Mouse (Mus musculus) 3T3-L1 (cell line): ENCODE measurements around the gene B4galnt1.
A peak's percentile ranks its signal among the peaks of the same experiment; 100 is the strongest.

ENCODE experiments used
- DNase-seq: peaks from one replicate; pipeline ENCODE4 v3.0.0-alpha.2; 2015; ENCODE audit warnings: low read depth, low spot score

B4galnt1 gene

DNA sequence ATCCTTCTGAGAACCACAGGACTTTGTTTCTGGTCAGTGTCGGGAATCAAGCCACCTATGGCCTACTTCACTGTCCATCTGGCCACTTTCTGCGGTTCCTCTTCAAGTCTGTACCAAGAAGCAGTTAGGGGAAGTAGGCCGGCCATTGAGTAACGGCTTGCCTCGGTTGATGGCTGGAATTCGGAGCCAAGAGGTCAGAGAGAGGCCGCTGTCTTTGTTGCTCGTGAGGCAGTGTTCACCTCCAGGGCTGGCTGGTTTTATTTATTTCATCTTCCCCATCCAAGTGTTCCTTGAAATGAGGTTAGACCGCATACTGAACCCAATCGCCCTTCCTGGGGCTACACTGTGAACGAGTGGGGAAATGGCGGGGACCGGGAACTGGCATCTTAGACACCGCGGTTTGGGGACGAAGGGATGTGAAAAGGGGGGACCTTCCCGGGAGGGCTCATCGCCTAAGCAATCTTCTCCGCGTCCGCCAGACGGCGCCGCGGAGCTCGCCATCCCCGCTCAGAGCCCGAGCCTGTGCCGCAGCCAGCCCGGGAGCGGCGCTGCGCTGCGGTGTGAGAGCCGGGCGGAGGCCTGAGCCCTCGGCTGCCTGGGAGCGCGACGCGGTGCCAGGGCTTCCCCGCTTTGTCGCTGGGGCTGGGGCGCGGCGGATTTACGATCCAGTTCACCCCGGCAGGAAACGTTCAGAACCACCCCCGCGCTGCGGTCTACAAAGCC is at the start of gene B4galnt1:
Gene B4galnt1, plus strand, starts transcription at position 595 of the 723 bp plus-strand sequence.
- DNase-seq: peak; percentile 47

DNA sequence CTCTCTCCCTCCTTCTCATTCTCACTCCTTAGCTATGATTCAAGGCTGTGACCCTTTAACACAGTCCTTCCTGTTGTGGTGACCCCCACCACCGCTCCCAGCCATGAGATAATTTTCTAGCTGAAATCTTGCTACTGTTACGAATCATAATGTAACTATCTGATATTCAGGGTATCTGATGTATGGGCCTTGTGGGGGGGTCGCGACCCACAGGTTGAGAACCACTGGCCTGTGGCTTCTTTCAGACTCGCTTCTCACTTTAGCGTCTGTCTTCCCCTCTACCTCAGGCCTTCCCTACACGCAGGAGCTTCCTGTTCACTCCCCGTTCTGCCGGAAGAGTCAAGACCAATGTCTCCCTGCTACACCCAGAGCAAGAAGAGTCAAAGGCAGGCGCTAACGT is 46.6 kb upstream of the B4galnt1 start:
- DNase-seq: no peak

DNA sequence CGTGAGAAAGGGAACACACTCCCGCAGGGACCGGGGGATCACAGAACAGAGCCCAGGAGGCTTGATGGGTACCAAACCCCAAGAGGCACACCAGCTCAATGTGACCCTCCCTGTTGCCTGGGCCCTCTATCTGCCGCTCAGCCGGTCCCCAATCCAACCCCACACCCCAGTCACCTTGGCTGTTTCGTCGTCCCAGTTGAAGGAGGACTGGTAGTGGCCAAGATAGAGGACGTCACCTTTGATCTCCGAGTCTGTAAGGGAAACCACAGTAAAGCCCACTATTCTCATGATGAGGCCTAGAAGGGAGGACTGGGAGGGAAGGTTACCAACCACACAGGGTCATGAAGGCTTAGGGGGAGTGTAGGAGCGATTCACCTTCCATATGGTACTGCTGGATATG is 45.8 kb upstream of the B4galnt1 start:
- DNase-seq: no peak

DNA sequence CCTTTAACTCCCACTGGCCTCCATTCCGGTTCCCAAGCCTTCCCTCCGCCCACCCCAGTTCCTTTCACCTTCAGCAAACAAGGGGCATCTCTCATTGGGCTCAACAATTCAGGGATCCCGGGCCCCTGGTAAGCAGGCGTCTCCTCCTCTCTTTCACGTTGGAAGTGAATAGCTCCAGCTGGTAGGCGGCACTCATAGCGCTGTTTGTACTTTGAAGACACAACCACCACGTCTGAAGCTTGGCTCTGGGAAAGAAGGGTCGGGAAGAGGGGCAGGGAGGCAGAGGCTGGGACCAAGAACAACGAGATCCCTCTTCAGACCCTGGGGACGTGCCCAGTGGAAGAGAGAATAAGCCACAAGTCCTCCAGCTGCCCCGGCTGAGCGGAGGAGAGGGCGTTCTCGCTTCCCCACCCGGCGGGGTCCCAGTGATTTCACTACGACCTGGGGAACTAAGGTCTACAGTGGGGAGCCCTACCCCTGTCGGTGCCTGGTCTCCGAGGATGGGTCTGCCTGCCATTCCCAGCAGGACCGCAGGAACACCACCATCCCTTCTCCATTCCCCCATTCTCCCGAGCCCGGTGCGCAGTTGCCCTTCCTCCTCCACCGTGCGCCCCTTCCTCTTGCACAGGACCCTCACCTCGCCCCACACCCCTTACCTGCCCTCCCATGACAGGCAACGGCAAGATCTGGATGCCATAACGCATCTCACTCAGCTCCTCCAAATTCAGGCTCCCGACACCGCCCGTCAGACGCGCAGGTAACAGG is 44.5 kb upstream of the B4galnt1 start:
- no peak for DNase-seq

DNA sequence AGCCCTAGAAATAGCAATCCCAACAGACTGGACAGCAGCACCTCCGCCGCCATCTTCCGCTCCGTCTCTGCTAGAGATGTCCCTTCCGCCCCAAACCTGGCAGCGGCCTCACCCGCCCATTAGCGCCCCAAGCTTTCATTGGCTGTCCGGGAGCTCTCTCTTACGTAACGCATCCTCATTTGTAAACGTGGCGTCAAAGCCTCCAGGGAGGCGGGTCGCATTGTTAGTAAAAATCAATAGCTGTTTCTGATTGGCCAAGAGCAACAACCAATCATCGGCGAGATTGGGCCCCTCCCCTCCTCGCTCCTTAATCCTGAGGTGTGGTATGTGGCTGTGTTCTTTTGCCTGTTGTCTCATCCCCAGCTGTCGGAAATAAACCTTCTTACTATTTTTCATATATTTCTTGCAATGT is 44.0 kb upstream of the B4galnt1 start, which contains the start of gene Os9:
Gene Os9, minus strand, starts transcription at position 66 of the 412 bp plus-strand sequence.
- DNase-seq: peak; percentile 99

DNA sequence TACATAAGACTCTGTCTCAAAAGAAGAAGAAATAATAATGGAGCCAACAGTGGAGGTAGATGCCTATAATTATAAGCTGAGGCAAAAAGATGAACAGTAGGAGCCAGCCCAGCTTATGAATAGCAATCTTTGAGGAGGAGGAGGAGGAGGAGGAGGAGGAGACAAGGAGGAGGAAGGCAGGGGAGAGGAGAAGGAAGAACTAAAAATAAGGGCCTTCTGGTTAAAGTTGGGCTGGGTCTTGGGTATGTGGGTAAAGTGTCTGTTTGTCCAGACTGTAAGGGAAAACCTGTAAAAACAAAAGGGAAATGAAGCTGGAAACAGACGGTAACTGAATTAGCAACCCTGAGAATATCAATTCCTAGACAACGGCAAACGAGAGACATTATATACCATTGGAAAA is 43.0 kb upstream of the B4galnt1 start:
- DNase-seq: no peak

DNA sequence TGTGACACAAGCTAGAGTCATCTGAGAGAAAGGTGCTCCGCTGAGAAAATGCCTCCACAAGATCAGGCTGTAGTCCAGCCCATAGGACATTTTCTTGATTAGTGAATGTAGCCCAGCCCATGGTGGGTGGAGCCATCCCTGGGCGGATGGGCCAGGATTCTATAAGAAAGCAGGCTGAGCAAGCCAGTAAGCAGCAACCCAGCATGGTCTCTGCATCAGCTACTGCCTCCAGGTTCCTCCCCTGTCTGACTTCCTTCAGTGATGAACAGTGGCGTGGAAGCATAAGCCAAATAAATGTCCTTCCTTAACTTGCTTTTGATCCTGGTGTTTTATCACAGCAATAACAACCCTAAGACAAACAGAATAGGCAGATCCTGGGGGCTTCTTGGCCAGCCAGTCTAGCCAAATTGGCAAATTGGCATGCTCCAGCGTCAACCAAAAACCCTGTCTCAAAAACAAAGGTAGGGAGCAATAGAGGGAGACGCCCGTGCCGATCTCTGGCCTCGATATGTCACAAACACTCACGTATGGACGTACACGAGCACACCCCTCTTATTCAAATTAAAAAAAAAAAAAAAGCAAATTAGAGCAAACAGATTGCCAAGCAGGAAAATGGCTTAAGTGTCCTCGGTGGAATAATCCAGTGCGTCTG is 42.1 kb upstream of the B4galnt1 start:
- DNase-seq: peak; percentile 70

DNA sequence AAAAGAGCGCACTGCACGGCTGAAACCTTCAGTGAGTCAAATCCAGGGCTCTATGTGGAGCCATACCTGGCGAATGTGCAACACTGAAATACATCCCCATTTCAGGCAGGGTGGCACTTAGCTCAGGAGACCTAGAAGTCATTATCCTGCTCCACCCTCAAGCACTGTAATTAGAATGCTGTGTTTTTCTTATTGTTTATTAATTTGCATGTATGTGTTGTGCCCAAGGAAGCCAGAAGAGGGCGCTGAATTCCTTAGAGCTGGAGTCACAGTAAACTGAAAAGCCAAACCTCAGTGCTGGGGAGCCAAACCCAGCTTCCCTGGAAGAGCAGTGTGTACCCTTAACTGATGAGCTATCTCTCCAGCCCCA is 41.6 kb upstream of the B4galnt1 start:
- DNase-seq: peak; percentile 83

DNA sequence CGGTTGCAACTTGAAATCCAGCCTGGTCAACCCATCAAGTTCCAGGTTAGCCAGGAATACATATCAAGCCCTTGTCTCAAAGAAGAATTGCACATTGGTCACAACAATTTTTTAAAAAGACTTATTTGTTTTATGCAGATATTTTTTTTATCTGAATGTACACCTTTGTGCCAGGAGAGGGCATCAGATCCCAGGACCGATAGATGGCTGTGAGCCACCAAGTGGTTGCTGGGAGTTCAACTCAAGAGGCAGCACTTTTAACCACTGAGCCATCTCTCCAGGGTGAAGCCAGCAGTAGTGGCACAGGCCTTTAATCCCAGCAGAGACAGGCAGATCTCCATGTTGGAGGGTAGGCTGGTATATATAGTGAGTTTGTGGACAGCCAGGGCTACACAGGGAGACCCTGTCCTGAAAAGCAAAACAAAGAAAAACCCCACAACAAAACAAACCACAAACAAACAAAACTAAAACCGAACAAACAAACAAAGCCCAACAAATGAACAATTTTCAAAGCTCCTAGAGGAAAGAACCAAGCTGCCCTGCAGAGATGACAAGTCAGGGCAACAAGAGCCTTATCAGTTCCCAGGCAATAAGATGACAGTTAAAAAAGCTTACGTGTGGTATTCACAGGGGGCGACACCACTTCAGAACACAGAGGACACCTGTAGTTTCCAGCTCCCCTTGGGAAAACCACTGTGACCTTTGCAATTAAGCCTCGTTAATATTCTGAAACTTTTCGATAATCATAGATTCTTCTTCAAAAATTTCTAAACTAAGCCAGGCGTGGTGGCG is 39.6 kb upstream of the B4galnt1 start:
- DNase-seq: peak; percentile 83

DNA sequence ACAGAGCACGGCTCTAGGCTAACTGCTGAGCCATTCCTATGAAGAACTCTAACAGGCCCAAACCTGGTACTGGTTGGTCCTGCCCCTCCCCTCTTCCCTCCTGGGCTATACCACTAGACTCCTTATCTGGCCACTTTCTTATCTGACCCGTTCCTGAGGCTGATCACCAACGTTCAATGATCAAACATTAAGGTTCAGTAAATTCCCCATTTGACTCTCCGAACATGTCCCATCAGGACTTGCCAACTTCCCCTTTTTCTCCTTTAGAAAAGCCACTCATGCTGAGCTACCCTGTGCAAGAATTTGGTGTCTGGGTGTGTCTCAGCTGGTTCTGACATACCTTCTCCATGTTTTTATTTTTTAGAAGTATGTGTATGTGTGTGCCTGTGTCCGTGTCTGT is 38.4 kb upstream of the B4galnt1 start:
- no peak for DNase-seq

DNA sequence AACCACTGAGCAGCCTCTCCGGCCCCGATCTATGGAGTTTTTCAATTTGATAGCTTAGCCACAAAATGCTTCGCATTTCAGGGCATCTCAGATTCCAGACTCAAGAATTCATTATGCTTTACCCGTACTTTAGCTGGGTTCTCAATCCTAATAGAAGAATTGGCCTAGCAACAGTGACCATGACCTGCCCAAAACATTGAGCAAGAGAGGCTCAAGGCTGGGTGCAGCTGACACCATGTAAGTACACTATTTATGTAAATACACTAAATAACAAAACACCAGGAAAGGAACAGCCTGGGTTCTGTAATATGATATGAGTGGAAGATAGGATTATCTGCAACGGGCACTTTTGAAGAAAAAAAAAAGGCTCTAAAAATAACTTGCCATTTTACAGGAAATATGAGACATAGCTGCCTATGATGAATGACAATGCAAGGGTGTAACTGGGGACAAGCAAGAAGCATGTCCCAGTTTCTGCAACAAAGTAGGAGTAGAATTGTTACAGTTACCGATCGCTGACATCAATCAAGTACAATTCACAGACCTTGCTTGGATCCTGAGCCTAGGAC is 37.2 kb upstream of the B4galnt1 start:
- DNase-seq: peak; percentile 48

DNA sequence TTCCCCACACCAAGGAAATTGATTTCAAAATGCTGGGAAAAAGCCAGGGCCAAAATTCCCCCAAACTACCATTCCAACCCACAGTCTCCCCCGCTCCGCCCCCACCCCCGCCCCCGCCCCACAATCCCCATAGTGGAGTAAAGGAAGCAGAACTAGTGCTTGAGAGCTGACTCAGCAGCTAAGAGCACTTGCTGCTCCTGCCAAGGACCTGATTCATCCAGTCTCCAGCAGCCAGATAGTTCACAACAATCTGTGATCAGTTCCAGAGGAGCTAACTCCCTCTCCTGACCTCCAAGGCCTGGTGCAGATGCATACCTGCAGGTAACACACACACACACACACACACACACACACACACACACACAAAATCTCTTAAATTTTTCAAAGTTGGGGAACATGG is 35.6 kb upstream of the B4galnt1 start:
- DNase-seq: peak; percentile 80

DNA sequence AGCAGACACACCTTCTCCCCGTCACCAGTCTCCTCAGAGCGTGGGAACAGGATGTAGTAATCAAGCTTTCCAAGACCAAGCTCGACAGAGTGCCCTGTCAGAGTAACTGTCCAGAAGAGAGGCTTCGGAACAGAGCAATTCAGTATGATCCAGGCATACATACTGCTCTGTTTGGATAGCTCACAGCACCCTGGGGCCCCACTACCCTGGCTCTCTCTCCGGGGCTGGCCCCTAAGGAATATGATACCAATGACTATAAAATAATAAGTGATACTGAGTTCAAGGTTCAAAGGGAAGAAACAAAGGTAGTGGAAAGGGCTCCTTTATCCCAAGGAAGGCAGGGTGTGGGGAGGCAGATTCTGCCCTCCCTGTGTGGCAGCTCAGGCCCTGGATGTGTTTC is 32.6 kb upstream of the B4galnt1 start:
- no peak for DNase-seq

DNA sequence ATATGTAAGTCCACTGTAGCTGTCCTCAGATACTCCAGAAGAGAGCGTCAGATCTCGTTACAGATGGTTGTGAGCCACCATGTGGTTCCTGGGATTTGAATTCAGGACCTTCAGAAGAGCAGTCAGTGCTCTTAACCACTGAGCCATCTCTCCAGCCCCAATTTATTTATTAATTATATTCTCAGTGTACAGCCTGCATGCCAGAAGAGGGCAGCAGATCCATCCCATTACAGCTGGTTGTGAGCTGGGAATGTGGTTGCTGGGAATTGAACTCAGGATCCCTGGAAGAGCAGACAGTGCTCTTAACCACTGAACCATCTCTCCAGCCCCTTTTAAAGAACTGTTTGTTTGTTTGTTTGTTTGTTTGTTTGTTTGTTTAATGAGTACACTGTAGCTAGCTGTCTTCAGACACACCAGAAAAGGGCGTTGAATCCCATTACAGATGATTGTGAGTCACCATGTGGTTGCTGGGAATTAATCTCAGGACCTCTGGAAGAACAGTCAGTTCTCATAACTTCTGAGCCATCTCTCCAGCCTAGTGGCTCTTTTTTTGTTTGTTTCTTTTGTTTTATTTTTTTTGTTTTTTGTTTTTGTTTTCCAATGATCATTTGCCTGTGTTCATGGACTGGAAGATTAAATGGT is 30.5 kb upstream of the B4galnt1 start:
- peak; percentile 59 for DNase-seq

DNA sequence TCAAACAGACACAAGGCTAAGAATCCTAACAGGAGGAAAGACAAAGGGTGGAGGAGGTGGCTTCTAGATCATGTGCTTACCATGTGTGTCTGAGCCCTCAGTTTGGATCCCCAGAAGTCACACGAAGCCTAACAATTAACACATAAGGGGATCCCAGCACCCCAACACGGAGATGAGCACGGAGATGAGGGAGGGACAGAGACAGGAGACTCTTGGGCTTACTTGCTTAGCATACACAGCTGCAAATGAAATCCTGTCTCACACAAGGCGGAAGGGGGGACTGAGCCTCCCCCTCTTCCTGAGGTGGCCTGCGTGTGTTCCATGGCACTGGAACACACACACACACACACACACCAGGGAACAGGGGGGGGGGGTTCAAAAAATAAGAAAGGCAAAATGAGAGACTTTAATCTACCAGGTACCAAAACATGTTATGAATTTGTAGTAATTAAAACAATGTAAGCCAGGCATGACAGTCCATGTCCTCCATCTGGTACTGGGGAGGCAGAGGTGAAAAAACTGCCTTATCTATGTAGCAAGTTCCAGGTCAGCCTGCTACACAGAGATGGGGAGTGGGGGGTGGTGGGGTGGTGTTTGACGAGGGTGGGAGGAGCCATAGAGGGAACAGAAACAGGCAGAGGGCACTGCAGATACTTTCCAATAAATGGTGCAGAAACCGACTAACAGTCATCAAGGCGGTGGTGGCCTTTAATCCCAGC is 29.7 kb upstream of the B4galnt1 start:
- DNase-seq: no peak

DNA sequence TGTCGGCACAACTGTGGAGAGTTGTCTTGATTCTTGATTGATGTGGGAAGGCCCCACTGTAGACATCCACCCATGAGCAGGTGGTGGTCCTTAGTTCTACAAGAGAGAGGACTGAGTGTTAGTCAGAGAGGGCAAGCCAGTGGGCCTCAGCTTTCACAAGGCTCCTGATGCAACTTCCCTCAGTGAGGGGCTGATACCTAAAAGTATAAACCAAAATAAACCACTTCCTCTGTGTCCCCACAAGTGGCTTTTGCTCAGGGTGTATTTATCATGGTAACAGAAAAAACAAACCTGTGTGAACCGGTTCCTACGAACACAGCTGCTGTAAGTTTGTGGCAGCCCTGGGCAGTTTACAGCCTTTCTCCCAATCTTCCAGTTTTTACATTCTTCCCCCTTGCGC is 28.5 kb upstream of the B4galnt1 start:
- no peak for DNase-seq

DNA sequence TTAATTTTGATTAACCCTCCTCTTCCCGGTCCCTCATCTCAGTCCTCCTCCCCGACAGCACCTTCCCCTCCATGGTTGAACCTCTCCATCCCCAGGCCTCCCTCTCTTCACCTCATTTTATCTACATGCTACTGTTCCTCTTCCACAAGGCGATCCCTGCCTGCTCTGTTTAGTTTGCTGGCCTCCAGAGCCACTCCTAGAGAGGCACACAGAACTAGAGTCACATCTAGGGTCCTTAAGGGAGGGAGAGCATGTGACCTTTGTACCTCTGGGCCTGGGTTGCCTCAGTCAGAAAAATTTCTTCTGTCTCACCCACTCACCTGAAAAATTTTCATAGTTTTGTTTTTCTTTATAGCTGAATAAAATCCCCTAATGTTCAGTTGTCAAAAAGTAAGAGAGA is 27.1 kb upstream of the B4galnt1 start:
- no peak for DNase-seq

DNA sequence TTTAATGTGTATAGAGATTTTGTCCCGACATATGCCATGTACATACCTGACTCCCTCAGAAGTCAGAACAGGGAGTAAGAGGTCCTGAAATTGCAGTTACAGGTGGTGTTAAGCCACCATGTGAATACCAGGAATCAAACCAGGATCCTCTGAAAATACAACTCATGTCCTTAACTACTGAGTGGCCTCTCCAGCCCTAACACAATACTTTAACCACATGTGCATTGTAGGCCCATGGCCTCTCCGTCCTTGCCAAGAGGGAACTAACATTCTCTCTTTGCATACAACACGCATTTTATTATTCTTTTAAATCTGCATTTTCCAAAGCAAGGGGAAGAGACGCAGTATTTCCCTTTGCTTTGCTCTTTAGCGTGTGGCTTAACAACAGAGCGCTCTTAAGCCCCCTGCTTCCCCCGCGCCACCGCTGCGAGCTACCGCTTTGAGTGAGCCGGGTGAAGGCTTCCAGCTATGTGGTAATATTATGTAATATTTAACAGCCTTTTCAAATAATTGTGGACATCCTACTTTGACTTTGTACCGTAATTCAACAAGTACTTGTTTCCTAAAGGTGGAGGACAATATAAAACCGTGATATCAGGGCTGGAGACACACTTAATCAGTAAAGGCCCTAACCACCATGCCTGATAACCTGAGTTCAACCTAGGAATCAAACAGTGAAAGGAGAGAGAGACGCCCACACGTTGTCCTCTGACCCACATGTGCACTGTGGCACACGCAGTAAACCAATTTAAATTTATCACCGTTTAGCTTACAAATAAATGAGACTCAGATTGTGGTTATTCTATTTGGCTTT is 26.5 kb upstream of the B4galnt1 start:
- DNase-seq: no peak

DNA sequence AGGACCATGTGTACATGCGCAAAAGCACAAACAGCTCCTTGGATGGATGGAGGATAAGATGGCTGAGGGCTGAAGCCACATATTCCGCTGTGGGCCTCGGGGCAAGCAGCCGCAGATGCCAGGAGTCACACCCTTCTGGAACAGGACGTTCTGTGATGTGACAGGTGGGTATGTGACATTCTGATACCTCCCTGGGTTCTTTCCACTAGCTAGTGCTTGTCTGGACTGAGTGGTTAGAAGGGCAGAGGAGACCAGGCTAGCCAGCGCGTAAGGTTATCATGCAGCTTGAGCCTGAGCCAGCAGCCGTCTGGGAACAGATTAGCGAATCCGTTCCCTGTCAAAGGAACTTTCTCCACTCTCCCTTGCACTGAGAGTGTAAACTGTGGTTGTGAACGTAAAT is 24.1 kb upstream of the B4galnt1 start:
- DNase-seq: no peak
